Comparison of ENCODE assay signal across 27 mouse cellular contexts in genomic region chr2:129121986-129122385, GRCm38 (mm10).
"Had no signal": no experiment of that assay in that cellular context is flagged by ENCODE, and none has a peak within 500 bp of the region (broad histone marks: within the 10 kb centered on the region; RNA-seq: fewer than 3 reads in every experiment).

No protein-coding gene starts in this region.

- H3K4me1 ChIP-seq: heart, embryonic 13.5 days; heart, embryonic 15.5 days; hindbrain, embryonic 13.5 days; hindbrain, embryonic 15.5 days; kidney, embryonic 15.5 days; limb, embryonic 13.5 days; limb, embryonic 15.5 days; liver, embryonic 12.5 days had no signal

- H3K4me2 ChIP-seq: heart, embryonic 11.5 days; heart, embryonic 13.5 days; heart, embryonic 15.5 days; hindbrain, embryonic 13.5 days; hindbrain, embryonic 15.5 days; kidney, embryonic 15.5 days; limb, embryonic 13.5 days; limb, embryonic 15.5 days; liver, embryonic 12.5 days had no signal

- H3K4me3 ChIP-seq: heart, adult 2 months; heart, embryonic 13.5 days; heart, embryonic 15.5 days; hindbrain, embryonic 13.5 days; hindbrain, embryonic 15.5 days; kidney, embryonic 15.5 days; limb, embryonic 13.5 days; limb, embryonic 15.5 days; liver, embryonic 12.5 days had no signal

- DNase-seq: gastrocnemius, postnatal 14 days; gastrocnemius, postnatal 36 days; heart, adult 11 months; heart, adult 2 months; heart, postnatal 14 days; heart, postnatal 36 days; kidney, adult 11 months; kidney, adult 2 months; kidney, adult 9 months; kidney, postnatal 14 days; kidney, postnatal 36 days; layer of hippocampus, adult 9-11 months; layer of hippocampus, postnatal 36 days; left cerebral cortex, postnatal 4 days had no signal

- H3K27me3 ChIP-seq: heart, embryonic 13.5 days; heart, embryonic 15.5 days; hindbrain, embryonic 13.5 days; hindbrain, embryonic 15.5 days; kidney, embryonic 15.5 days; limb, embryonic 13.5 days; limb, embryonic 15.5 days; liver, embryonic 12.5 days had no signal

- H3K9ac ChIP-seq: heart, embryonic 13.5 days; heart, embryonic 15.5 days; hindbrain, embryonic 13.5 days; hindbrain, embryonic 15.5 days; kidney, embryonic 15.5 days; limb, embryonic 13.5 days; limb, embryonic 15.5 days; liver, embryonic 12.5 days; liver, embryonic 14.5 days had no signal

- ATAC-seq: hindbrain, postnatal 0 days; intestine, embryonic 16.5 days; liver, embryonic 12.5 days had no signal

- H3K9me3 ChIP-seq: heart, embryonic 13.5 days; heart, embryonic 15.5 days; hindbrain, embryonic 13.5 days; hindbrain, embryonic 15.5 days; kidney, embryonic 15.5 days; limb, embryonic 13.5 days; limb, embryonic 15.5 days; liver, embryonic 12.5 days had no signal

- H3K27ac ChIP-seq: heart, adult 2 months; heart, embryonic 13.5 days; heart, embryonic 15.5 days; hindbrain, embryonic 13.5 days; hindbrain, embryonic 15.5 days; hindbrain, postnatal 0 days; kidney, embryonic 15.5 days; kidney, postnatal 0 days; limb, embryonic 13.5 days; limb, embryonic 15.5 days; liver, embryonic 12.5 days; liver, embryonic 14.5 days had no signal
